In genomic region chr14:49278479-49278878, GRCm38 (mm10) we compare ENCODE assay signal across 7 mouse cellular contexts. TPM values are rescaled to one million over a fixed set of nuclear protein-coding genes. Genes with fewer than 3 reads are reported as not detected.
"Had no signal": no experiment of that assay in that cellular context is flagged by ENCODE, and none has a peak within 500 bp of the region (broad histone marks: within the 10 kb centered on the region; RNA-seq: fewer than 3 reads in every experiment).

No protein-coding gene starts in this region.

RNA-seq across cellular contexts. Expression of gene ccdc198, which starts 33.2 kb away (rescaled TPM):
- polyA plus RNA-seq: limb, embryonic 14.5 days; limb, embryonic 15.5 days; liver, adult 2 months; lung, adult 2 months; macrophage; midbrain, postnatal 0 days; myocyte had no signal
